Mouse (Mus musculus) neural tube, embryonic 15.5 days (tissue): ENCODE results near the gene Tespa1. TPM values are rescaled to one million over a fixed set of nuclear protein-coding genes. Genes with fewer than 3 reads are reported as not detected.
"Not testable (repeated sequence)": the region's sequence is repeated elsewhere in the genome, so short reads cannot be mapped to it uniquely, and the experiment has no call there.

Source experiments
- ATAC-seq: fragments of 200-750 bp; cut with Nextera tagmentation; 2 replicates; pipeline ENCODE4 v1.8.0; 2017; ENCODE audit warnings: mild to moderate bottlenecking, moderate TSS enrichment, moderate library complexity; ENCODE audit not compliant: low FRiP score
- H3K27ac ChIP-seq: fragments of 300-500 bp; sonication (generic); replicated peaks from 2 replicates; pipeline ENCODE4 v1.5.1; 2015; ENCODE audit warnings: mild to moderate bottlenecking, inconsistent platforms
- H3K27me3 ChIP-seq: fragments of 300-500 bp; sonication (generic); replicated peaks from 2 replicates; pipeline ENCODE4 v1.6.1; 2015; ENCODE audit warnings: inconsistent platforms
- H3K36me3 ChIP-seq: fragments of 300-500 bp; sonication (generic); 2 replicates; pipeline ENCODE4 v1.6.1; 2015; ENCODE audit warnings: inconsistent platforms
- H3K4me1 ChIP-seq: fragments of 300-500 bp; sonication (generic); 2 replicates; pipeline ENCODE4 v1.6.1; 2015; ENCODE audit warnings: inconsistent platforms
- H3K4me2 ChIP-seq: fragments of 300-500 bp; sonication (generic); 2 replicates; pipeline ENCODE4 v1.6.1; 2015; ENCODE audit warnings: inconsistent platforms, mild to moderate bottlenecking, moderate library complexity
- H3K4me3 ChIP-seq: fragments of 300-500 bp; sonication (generic); replicated peaks from 2 replicates; pipeline ENCODE4 v1.5.1; 2015; ENCODE audit warnings: mild to moderate bottlenecking, inconsistent platforms
- H3K9ac ChIP-seq: fragments of 300-500 bp; sonication (generic); replicated peaks from 2 replicates; pipeline ENCODE4 v1.6.1; 2015; ENCODE audit warnings: mild to moderate bottlenecking, inconsistent platforms
- H3K9me3 ChIP-seq: fragments of 300-500 bp; sonication (generic); replicated peaks from 2 replicates; pipeline ENCODE4 v1.6.1; 2016; ENCODE audit warnings: inconsistent platforms
- WGBS: fragments of 180-500 bp; shearing (Covaris S2); methylation state at CpG from one replicate; pipeline ENCODE4 v1.1.7; 2015; ENCODE audit warnings: mixed read lengths; 5-methylcytosine and 5-hydroxymethylcytosine counted together
- polyA plus RNA-seq: library from polyadenylated mRNA; unstranded; fragments of >200 nt; fragmentation: Nextera tagmentation; extraction: Ambion mirVana; gene quantifications from 2 replicates; pipeline ENCODE4 v1.2.1, GENCODE M21; 2015

Tespa1 gene
- polyA plus RNA-seq, 1 experiment from 2014 or later: 0.37 TPM

DNA sequence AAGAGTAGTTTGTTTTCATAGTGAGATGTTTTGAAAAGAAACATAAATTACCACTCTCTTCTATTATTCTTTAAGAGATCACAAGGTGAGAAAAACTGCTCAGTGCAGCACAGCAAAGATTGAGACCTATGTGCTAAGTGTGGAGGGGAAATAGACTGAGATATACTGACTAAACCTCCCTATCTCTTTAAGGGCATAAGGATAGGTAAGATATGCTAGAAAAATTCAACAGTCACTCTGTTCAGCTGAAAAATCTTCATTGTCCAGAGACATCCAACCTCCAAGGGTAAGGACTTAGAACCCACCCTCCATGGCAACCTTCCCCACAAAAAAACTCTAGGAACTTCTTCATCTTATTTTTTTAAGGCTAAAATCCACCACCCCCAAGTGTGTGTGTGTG is 42.1 kb downstream of the Tespa1 start:
- no peaks in the 10 kb centered on the region for H3K27me3 ChIP-seq
- ATAC-seq: no peak
- no peak overlapping the region for H3K4me2 ChIP-seq
- H3K4me3 ChIP-seq: no peak overlapping the region
- H3K4me1 ChIP-seq: no peaks in the 10 kb centered on the region
- H3K27ac ChIP-seq: no peak overlapping the region
- no peaks in the 10 kb centered on the region for H3K36me3 ChIP-seq
- no peak overlapping the region for H3K9ac ChIP-seq
- H3K9me3 ChIP-seq: no peaks in the 10 kb centered on the region

DNA sequence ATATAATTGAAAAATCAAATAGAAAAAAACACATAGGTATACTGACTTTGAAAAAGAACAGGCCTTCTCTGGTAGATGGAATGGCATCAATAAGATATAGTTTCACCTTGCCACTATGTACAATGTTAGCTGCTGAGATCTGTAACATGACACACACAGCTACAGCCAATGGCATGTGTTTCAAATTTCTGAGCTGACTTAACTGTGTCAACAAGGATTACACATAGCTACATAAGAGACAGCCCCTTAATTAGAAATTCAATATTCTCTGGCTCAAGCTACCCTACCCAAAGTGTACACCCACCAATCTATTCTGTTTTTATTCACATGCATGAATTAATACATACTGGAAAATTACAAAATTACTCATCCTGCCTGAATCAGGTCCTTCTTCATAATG is 45.7 kb downstream of the Tespa1 start:
- Histone ChIP-seq H3K4me3 (no peak overlapping the region), H3K4me1 (no peaks in the 10 kb centered on the region), H3K27me3 (no peaks in the 10 kb centered on the region), H3K27ac (no peak overlapping the region), H3K4me2 (no peak overlapping the region), H3K9ac (no peak overlapping the region), H3K9me3 (no peaks in the 10 kb centered on the region), H3K36me3 (no peaks in the 10 kb centered on the region)
- ATAC-seq: no peak

DNA sequence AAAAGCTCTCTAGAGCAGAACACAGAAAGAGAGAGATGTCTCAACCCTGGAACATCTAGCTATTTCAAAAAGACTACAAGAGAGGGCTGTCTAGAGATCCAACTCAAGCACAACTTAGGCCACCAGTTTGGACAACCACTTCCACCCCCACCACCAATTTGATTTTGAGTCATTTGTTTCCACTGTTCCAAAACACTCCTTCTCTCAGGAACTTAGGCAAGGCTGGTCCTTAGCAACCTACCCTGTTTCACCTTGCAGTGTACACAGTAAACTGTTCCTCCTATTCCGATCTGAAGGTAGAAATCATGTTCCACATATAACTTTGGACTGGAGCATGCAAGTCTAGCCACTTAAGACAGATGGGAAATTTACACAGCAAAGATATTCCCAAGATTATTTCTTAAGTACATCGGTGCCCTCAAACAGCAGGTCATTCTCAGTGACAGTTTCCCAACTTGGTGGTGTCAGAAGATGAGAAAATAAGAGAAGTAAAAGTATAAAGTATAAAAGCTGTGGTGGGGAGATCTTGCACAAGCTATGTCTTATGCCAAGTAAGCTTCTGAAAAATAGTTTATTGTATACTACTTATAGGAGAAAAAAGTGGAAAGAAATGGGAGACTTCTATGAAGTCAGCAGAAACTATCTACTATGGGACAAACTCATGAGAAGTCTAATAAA is 47.5 kb downstream of the Tespa1 start:
- no peak for ATAC-seq
- Histone ChIP-seq H3K27me3 (no peaks in the 10 kb centered on the region), H3K9ac (no peak overlapping the region), H3K4me2 (no peak overlapping the region), H3K4me3 (no peak overlapping the region), H3K36me3 (no peaks in the 10 kb centered on the region), H3K9me3 (no peaks in the 10 kb centered on the region), H3K4me1 (no peaks in the 10 kb centered on the region), H3K27ac (no peak overlapping the region)
- 94% methylated on average over 2 of the region's 2 CpGs for WGBS

DNA sequence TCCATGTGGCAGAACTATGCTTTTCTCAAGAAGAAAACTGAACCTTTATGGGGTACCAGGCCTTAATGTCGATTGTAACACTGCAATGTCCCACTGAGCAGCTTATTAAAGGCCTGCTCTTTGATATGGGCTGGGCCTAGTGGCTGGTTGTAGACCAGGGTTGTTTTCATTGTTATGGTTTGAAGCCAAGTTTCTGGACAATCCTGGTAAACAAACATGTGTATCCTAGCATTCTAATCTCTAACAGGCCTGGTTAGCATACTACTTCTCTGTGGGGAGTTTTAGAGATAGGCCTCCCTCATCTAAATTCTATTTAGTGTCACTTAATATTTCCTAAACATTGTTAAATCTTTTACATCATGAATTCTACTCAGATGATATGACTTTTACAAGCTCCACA is 49.0 kb downstream of the Tespa1 start:
- 48% methylated on average over 1 of the region's 1 CpGs for WGBS
- H3K4me2 ChIP-seq: no peak overlapping the region
- H3K36me3 ChIP-seq: no peaks in the 10 kb centered on the region
- no peaks in the 10 kb centered on the region for H3K27me3 ChIP-seq
- no peaks in the 10 kb centered on the region for H3K9me3 ChIP-seq
- no peak for ATAC-seq
- no peak overlapping the region for H3K4me3 ChIP-seq
- no peak overlapping the region for H3K9ac ChIP-seq
- H3K4me1 ChIP-seq: no peaks in the 10 kb centered on the region
- H3K27ac ChIP-seq: no peak overlapping the region

DNA sequence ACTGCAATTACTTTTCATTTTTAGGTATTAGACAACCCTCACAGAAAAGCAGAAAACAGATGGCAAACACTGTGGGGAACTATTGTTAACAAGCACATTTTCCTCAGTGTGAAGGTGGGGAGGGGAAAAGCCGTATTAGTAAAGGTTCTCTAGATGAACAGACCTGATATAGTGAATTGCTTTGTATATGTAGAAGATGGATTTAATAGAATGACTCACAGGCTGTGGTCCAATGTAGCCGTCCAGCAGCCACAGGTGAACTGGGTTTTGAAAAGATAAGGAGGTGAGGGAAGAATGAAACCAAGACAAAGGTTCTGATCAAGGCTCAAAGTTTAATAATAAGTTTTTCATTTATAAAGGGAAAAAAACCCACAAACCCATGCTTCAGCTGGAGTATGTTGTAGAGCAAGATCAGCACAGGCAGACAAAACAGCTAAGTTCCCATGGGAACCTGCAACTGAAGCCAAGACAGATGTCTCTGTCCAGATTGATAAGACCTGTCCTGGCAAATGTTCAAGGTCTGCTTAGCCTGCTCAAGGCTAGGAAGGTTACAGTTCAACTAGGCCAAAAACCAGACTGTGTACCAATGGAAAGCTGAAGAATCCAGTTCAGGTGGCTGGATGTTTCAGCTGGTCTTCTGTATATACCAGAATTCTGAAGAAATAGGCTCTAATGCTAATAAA is 50.0 kb downstream of the Tespa1 start:
- H3K9me3 ChIP-seq: no peaks in the 10 kb centered on the region
- no peaks in the 10 kb centered on the region for H3K4me1 ChIP-seq
- H3K4me3 ChIP-seq: no peak overlapping the region
- no peaks in the 10 kb centered on the region for H3K27me3 ChIP-seq
- no peaks in the 10 kb centered on the region for H3K36me3 ChIP-seq
- H3K9ac ChIP-seq: no peak overlapping the region
- no peak overlapping the region for H3K27ac ChIP-seq
- 90% methylated on average over 2 of the region's 2 CpGs for WGBS
- ATAC-seq: no peak
- H3K4me2 ChIP-seq: no peak overlapping the region

DNA sequence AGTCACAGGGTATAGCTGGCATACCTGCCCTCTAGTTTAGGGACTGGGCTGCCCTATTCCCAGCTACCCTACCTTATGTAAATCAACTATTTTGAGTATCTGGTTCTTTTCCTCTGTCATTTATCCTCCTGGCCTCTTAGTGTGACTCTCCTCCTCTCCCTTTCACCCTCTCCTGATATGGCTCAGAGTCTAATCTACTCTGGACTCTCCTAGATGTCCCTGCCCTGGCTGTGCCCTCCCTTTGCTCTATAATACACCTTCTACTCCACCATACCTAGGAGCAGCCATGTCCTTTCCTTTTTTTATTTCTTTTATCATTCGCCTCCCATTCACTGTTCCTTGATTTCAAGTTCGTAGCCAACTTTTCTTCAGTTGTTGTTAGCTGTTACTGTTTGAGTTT is 52.5 kb downstream of the Tespa1 start:
- no peak overlapping the region for H3K27ac ChIP-seq
- no peak overlapping the region for H3K4me2 ChIP-seq
- no peak for ATAC-seq
- H3K4me1 ChIP-seq: no peaks in the 10 kb centered on the region
- no peaks in the 10 kb centered on the region for H3K9me3 ChIP-seq
- no peaks in the 10 kb centered on the region for H3K27me3 ChIP-seq
- H3K9ac ChIP-seq: no peak overlapping the region
- no peak overlapping the region for H3K4me3 ChIP-seq
- no peaks in the 10 kb centered on the region for H3K36me3 ChIP-seq
- 88% methylated on average over 2 of the region's 2 CpGs for WGBS

DNA sequence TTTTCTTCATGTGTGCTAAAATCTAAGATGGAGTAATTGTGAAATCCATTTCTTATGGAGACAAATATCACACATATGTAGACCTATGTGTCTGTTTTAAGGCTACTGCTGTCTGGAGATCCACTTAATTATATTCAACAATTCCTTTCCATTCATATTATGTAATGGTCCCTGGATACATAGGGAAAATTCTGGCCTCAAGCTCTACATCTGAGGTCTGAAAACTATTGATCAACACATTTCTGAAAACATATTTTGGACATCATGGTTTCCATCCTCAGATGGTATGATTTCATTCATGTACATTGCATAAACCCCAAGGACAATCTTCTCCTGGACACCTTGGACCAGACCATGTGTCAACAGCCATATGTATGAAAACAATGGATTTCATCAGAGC is 71.6 kb downstream of the Tespa1 start, which contains the start of gene Vmn2r84:
Gene Vmn2r84, minus strand, starts transcription at position 101 of the 400 bp plus-strand sequence.
- Histone ChIP-seq H3K4me1 (no peaks in the 10 kb centered on the region), H3K9me3 (no peaks in the 10 kb centered on the region), H3K4me3 (no peak within 1 kb of the TSS), H3K9ac (no peak within 1 kb of the TSS), H3K27ac (no peak within 1 kb of the TSS), H3K27me3 (no peaks in the 10 kb centered on the region), H3K36me3 (no peaks in the 10 kb centered on the region), H3K4me2 (no peak within 1 kb of the TSS)
- no peak for ATAC-seq

DNA sequence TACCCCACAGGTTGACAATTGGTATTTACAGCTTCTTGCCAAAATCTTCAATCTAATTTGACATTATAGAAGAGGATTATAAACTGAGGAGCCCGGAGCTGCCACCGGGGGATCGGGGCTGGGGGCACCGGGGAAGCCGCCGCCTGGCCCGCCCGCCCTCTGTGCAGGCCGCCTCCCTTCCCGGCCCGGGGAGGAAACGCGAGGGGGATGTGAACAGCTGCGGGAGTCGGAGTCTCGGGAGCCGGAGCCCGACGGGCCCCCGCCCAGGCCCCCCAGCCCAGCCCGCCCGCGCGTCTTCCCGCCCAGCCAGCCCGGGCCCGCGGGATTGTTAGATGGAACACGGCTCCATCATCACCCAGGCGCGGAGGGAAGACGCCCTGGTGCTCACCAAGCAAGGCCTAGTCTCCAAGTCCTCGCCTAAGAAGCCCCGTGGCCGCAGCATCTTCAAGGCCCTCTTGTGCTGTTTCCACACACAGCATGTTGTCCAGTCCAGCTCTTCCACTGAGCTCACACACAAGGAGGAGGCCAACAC is 89.6 kb downstream of the Tespa1 start:
- not testable (repeated sequence) for H3K9ac ChIP-seq, H3K36me3 ChIP-seq, H3K4me1 ChIP-seq, H3K27me3 ChIP-seq, H3K27ac ChIP-seq, ATAC-seq, H3K4me2 ChIP-seq, H3K9me3 ChIP-seq, H3K4me3 ChIP-seq
- 77% methylated on average over 25 of the region's 35 CpGs for WGBS

Other genes starting within 250 kb of the Tespa1 start
- gene Olfr823, start 207.5 kb upstream of the Tespa1 start, polyA plus RNA-seq: not detected in 2 replicates
- gene Olfr824, start 192.9 kb upstream of the Tespa1 start, polyA plus RNA-seq: not detected in 2 replicates
- gene Olfr825, start 156.1 kb upstream of the Tespa1 start, polyA plus RNA-seq: not detected in 2 replicates
- gene Olfr826, start 138.7 kb upstream of the Tespa1 start, polyA plus RNA-seq: not detected in 2 replicates
- gene Olfr827, start 108.5 kb upstream of the Tespa1 start, polyA plus RNA-seq: not detected in 2 replicates
- gene Neurod4, start 42.6 kb upstream of the Tespa1 start, polyA plus RNA-seq: 0.31 and 0.37 TPM in 2 replicates
- 0.04 and 0.08 TPM in 2 replicates for gene Vmn2r84, start 71.5 kb downstream of the Tespa1 start, polyA plus RNA-seq
- gene Vmn2r85, start 106.8 kb downstream of the Tespa1 start, polyA plus RNA-seq: 0.04 TPM in 1 of 2 replicates, not detected in the other
- gene Vmn2r86, start 133.2 kb downstream of the Tespa1 start, polyA plus RNA-seq: 0.05 and 0.08 TPM in 2 replicates
- gene Vmn2r87, start 174.5 kb downstream of the Tespa1 start, polyA plus RNA-seq: 0.10 and 0.18 TPM in 2 replicates